Mouse (Mus musculus) midbrain, postnatal 0 days (tissue): ENCODE data around the gene Kcnd1. TPM values are rescaled to one million over a fixed set of nuclear protein-coding genes. Genes with fewer than 3 reads are reported as not detected.

Source experiments
- ATAC-seq: fragments of 200-750 bp; cut with Nextera tagmentation; 2 replicates; pipeline ENCODE4 v1.8.0; 2017; ENCODE audit warnings: moderate number of reproducible peaks, mild to moderate bottlenecking, moderate TSS enrichment, moderate library complexity; ENCODE audit not compliant: low FRiP score
- DNase-seq: peaks from one replicate; pipeline ENCODE4 v3.0.0-alpha.2; 2015; ENCODE audit warnings: low spot score
- H3K27ac ChIP-seq: fragments of 300-500 bp; sonication (generic); 2 replicates; pipeline ENCODE4 v1.5.1; 2014; ENCODE audit warnings: low read depth, mild to moderate bottlenecking, low read length, mixed read lengths
- H3K27me3 ChIP-seq: fragments of 300-500 bp; sonication (generic); 2 replicates; pipeline ENCODE4 v1.6.1; 2014; ENCODE audit warnings: low read length, control low read depth, mixed read lengths; ENCODE audit not compliant: insufficient read depth
- H3K36me3 ChIP-seq: fragments of 300-500 bp; sonication (generic); 2 replicates; pipeline ENCODE4 v1.6.1; 2014; ENCODE audit warnings: low read length, control low read depth, mixed read lengths; ENCODE audit not compliant: insufficient read depth
- H3K4me1 ChIP-seq: fragments of 300-500 bp; sonication (generic); 2 replicates; pipeline ENCODE4 v1.6.1; 2014; ENCODE audit warnings: mild to moderate bottlenecking, control low read depth, antibody characterized with exemption, low read length, mixed read lengths; ENCODE audit not compliant: insufficient read depth
- H3K4me2 ChIP-seq: fragments of 300-500 bp; sonication (generic); 2 replicates; pipeline ENCODE4 v1.6.1; 2014; ENCODE audit warnings: low read depth, mild to moderate bottlenecking, low read length, mixed read lengths; ENCODE audit not compliant: poor library complexity, severe bottlenecking
- H3K4me3 ChIP-seq: fragments of 300-500 bp; sonication (generic); 2 replicates; pipeline ENCODE4 v1.5.1; 2014; ENCODE audit warnings: low read depth, mild to moderate bottlenecking, low read length, moderate library complexity
- H3K9ac ChIP-seq: fragments of 300-500 bp; sonication (generic); replicated peaks from 2 replicates; pipeline ENCODE4 v1.6.1; 2014; ENCODE audit warnings: mild to moderate bottlenecking, low read length, moderate library complexity, mixed read lengths; ENCODE audit not compliant: poor library complexity, severe bottlenecking
- H3K9me3 ChIP-seq: fragments of 300-500 bp; sonication (generic); 2 replicates; pipeline ENCODE4 v1.6.1; 2016; ENCODE audit warnings: low read length, control low read depth
- CTCF ChIP-seq: IDR thresholded peaks from 2 replicates; pipeline ENCODE4 v1.5.1; 2016; ENCODE audit warnings: antibody characterized with exemption, mild to moderate bottlenecking
- WGBS: fragments of 180-500 bp; shearing (Covaris S2); extraction: QIAGEN DNeasy Blood & Tissue Kit; methylation state at CpG from one replicate; pipeline ENCODE4 v1.1.7; 2014; 5-methylcytosine and 5-hydroxymethylcytosine counted together
- polyA plus RNA-seq: library from polyadenylated mRNA; unstranded; fragments of >200 nt; fragmentation: Nextera tagmentation; extraction: Ambion mirVana; gene quantifications from 2 replicates; pipeline ENCODE4 v1.2.1, GENCODE M21; 2015
- total RNA-seq: library from RNA; depleted of rRNA; stranded (reverse); fragments of >200 nt; gene quantifications from 2 replicates; pipeline ENCODE4 v1.2.3, GENCODE M21; 2014

The Kcnd1 gene
- total and polyA plus RNA-seq, 2 experiments from 2014 or later = 5.2 to 5.3 TPM

- no peak for TF ChIP-seq CTCF
- Histone ChIP-seq H3K9ac (peak overlapping the region; percentile 78), H3K4me2 (peak overlapping the region; percentile 63), H3K36me3 (no peaks in the 10 kb centered on the region), H3K4me1 (no peaks in the 10 kb centered on the region), H3K9me3 (no peaks in the 10 kb centered on the region), H3K27ac (peak overlapping the region; percentile 83), H3K4me3 (peak overlapping the region; percentile 64), H3K27me3 (no peaks in the 10 kb centered on the region)
- 40% methylated on average over 24 of the region's 42 CpGs for WGBS
- DNase-seq (no peak), ATAC-seq (no peak)
These were observed 20.2 kb downstream of the Kcnd1 start for GRCm38 (mm10) chrX:7842318-7842717.

GRCm38 (mm10) chrX:7847845-7848244 is 25.8 kb downstream of the Kcnd1 start:
- Histone ChIP-seq H3K9me3 (no peaks in the 10 kb centered on the region), H3K4me3 (no peak overlapping the region), H3K36me3 (0 out of 2 replicates have a peak, but pooled peaks cover 3% of the 10 kb centered on the region), H3K4me2 (no peak overlapping the region), H3K4me1 (no peaks in the 10 kb centered on the region), H3K27ac (no peak overlapping the region), H3K9ac (no peak overlapping the region), H3K27me3 (no peaks in the 10 kb centered on the region)
- 54% methylated on average over 2 of the region's 2 CpGs for WGBS
- no peak for TF ChIP-seq CTCF
- peak; percentile 68 for DNase-seq
- ATAC-seq = no peak; the same call in 1 of the 2 replicates

- no peaks in the 10 kb centered on the region for H3K36me3 ChIP-seq
- H3K9ac ChIP-seq = no peak overlapping the region
- H3K4me1 ChIP-seq = no peaks in the 10 kb centered on the region
- peak; percentile 67 for TF ChIP-seq CTCF
- H3K4me3 ChIP-seq = no peak overlapping the region
- no peak for ATAC-seq
- no peaks in the 10 kb centered on the region for H3K27me3 ChIP-seq
- DNase-seq = peak; percentile 42
- H3K4me2 ChIP-seq = no peak overlapping the region
- H3K9me3 ChIP-seq = no peaks in the 10 kb centered on the region
- WGBS = 49% methylated on average over 2 of the region's 2 CpGs
- no peak overlapping the region for H3K27ac ChIP-seq
These were observed 32.5 kb downstream of the Kcnd1 start for GRCm38 (mm10) chrX:7854578-7854977.

GRCm38 (mm10) chrX:7859191-7859753 is 37.2 kb downstream of the Kcnd1 start:
- TF ChIP-seq CTCF = no peak
- Histone ChIP-seq H3K27me3 (no peaks in the 10 kb centered on the region), H3K4me2 (no peak overlapping the region), H3K4me1 (no peaks in the 10 kb centered on the region), H3K36me3 (no peaks in the 10 kb centered on the region), H3K9ac (no peak overlapping the region), H3K9me3 (no peaks in the 10 kb centered on the region), H3K4me3 (no peak overlapping the region), H3K27ac (no peak overlapping the region)
- ATAC-seq = no peak
- 90% methylated on average over 3 of the region's 3 CpGs for WGBS
- DNase-seq = no peak

- DNase-seq (no peak), ATAC-seq (no peak)
- H3K4me3 ChIP-seq = no peak overlapping the region
- no peak overlapping the region for H3K4me2 ChIP-seq
- 83% methylated on average over 1 of the region's 1 CpGs for WGBS
- H3K27ac ChIP-seq = no peak overlapping the region
- H3K36me3 ChIP-seq = 0 out of 2 replicates have a peak, but pooled peaks cover 3% of the 10 kb centered on the region
- H3K4me1 ChIP-seq = no peaks in the 10 kb centered on the region
- no peak for TF ChIP-seq CTCF
- no peak overlapping the region for H3K9ac ChIP-seq
- no peaks in the 10 kb centered on the region for H3K27me3 ChIP-seq
- no peaks in the 10 kb centered on the region for H3K9me3 ChIP-seq
These were observed 41.1 kb downstream of the Kcnd1 start for GRCm38 (mm10) chrX:7863181-7863580.

GRCm38 (mm10) chrX:7864551-7864950 is 42.5 kb downstream of the Kcnd1 start:
- Histone ChIP-seq H3K4me2 (no peak overlapping the region), H3K4me3 (no peak overlapping the region), H3K4me1 (no peaks in the 10 kb centered on the region), H3K9ac (no peak overlapping the region), H3K36me3 (0 out of 2 replicates have a peak, but pooled peaks cover 5% of the 10 kb centered on the region), H3K9me3 (no peaks in the 10 kb centered on the region), H3K27me3 (no peaks in the 10 kb centered on the region), H3K27ac (no peak overlapping the region)
- no peak for ATAC-seq
- no peak for TF ChIP-seq CTCF
- WGBS = 83% methylated on average over 3 of the region's 3 CpGs
- DNase-seq = no peak
